Mouse (Mus musculus) CH12.LX (cell line): ENCODE data around the gene Uqcrh.

ENCODE experiments used
- CTCF ChIP-seq, 2 experiments: IDR thresholded peaks in 1 of 2; conservative IDR thresholded peaks in 1 of 2; 2 replicates each; pipeline ENCODE4 v1.5.1; 2011 to 2012; ENCODE audit warnings: low read depth in 2 of 2, low read length in 2 of 2, improper control_type of control experiment in 1 of 2, inconsistent platforms in 1 of 2, mild to moderate bottlenecking in 1 of 2, moderate library complexity in 1 of 2
- HCFC1 ChIP-seq: IDR thresholded peaks from 2 replicates; pipeline ENCODE4 v1.6.1; 2012; ENCODE audit warnings: low read depth, mild to moderate bottlenecking, inconsistent platforms, low read length, improper control_type of control experiment
- MXI1 ChIP-seq: IDR thresholded peaks from 2 replicates; pipeline ENCODE4 v1.6.1; 2011; ENCODE audit warnings: mild to moderate bottlenecking, low read depth, low read length, improper control_type of control experiment
- POLR2A ChIP-seq: IDR thresholded peaks from 2 replicates; pipeline ENCODE4 v1.6.1; 2011; ENCODE audit warnings: low read depth, mild to moderate bottlenecking, improper control_type of control experiment, low read length
- POLR2AphosphoS2 ChIP-seq: IDR thresholded peaks from 2 replicates; pipeline ENCODE4 v1.6.1; 2011; ENCODE audit warnings: low read depth, low read length, improper control_type of control experiment
- TCF12 ChIP-seq: IDR thresholded peaks from 2 replicates; pipeline ENCODE4 v1.6.1; 2014; ENCODE audit warnings: low read depth, mild to moderate bottlenecking, inconsistent platforms, low read length, improper control_type of control experiment
- ZC3H11A ChIP-seq: IDR thresholded peaks from 2 replicates; pipeline ENCODE4 v1.6.1; 2012; ENCODE audit warnings: low read depth, mild to moderate bottlenecking, inconsistent platforms, low read length, improper control_type of control experiment
- ZKSCAN1 ChIP-seq: IDR thresholded peaks from 2 replicates; pipeline ENCODE4 v1.6.1; 2012; ENCODE audit warnings: low read depth, inconsistent platforms, low read length, improper control_type of control experiment, borderline replicate concordance

DNA sequence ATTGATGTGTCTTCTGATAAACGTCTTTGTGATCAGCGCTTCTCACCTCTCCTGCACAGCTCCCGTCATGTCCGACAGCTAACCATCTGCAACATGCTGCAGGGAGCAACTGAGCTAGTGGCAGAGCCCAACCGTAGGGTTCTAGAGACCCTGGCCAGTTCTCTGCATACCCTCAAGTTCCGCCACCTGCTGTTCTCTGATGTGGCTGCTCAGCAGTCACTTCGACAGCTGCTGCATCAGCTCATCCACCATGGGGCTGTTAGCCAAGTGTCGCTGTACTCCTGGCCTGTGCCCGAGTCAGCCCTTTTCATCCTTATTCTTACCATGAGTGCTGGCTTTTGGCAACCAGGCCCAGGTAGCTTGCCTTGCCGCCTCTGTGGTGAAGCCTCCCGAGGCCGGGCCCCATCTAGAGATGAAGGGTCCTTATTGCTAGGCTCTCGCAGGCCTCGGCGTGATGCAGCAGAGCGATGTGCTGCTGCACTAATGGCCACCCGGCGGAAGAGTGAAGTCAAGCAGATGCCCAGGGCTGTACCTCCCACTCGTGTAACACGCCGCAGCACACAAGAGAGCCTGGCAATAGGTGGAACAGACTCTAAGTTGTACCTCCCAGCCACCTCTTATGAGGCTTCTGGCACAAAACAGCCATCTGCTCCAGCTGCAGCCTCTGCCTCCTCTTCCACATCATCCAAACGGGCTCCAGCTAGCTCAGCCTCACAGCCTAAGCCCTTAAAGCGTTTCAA, 13.8 kb upstream of the Uqcrh start:
- TF ChIP-seq POLR2A = no peak
- no peak for TF ChIP-seq POLR2AphosphoS2
- no peak for TF ChIP-seq CTCF (conservative IDR thresholded peaks at IDR 0.05 in 1 of 2, IDR thresholded peaks at IDR 0.05 in 1 of 2; ENCODE audit: low read depth in 2 of 2, low read length in 2 of 2)
- TF ChIP-seq ZKSCAN1 = no peak
- no peak for TF ChIP-seq MXI1
- no peak for TF ChIP-seq HCFC1
- TF ChIP-seq ZC3H11A = no peak
- TF ChIP-seq TCF12 = no peak
